Mouse (Mus musculus) megakaryocyte, embryonic 14.5 days (primary cell): ENCODE measurements at regions not wholly inside any gene's neighbourhood (a gene's known extent, or its start where the extent isn't known, plus 50 kb on each side); places are given as distances from the start of the nearest gene placed in this dataset.

Experiments
- FLI1 ChIP-seq: IDR thresholded peaks from 2 replicates; pipeline ENCODE4 v1.6.1; 2012; ENCODE audit warnings: low read length, inconsistent platforms, mixed read lengths
- GATA1 ChIP-seq: IDR thresholded peaks from 3 replicates; pipeline ENCODE4 v1.6.1; 2012; ENCODE audit warnings: mixed read lengths, low read length, inconsistent platforms, borderline replicate concordance

DNA sequence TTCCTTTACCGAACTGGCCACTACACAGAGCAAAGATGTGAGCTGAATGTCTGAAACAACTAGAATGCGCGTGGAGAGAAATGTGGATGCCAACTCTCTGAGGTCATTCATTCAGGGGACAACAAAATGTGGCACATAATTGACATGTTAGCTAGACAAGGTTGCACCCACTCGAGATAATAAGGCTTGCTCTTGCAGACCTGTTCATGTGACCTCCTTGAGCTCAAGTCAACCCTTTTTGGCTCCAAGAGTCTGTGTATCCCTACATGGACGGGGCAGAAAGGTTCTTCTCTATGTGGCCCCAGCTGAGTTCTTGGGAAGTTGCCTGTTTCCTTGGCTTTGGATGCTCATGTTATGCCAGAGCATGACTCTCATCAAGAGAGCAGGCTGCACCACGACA lies 383.0 kb upstream of the Mgmt start:
- TF ChIP-seq GATA1 (no peak), FLI1 (no peak)
